Mouse (Mus musculus) ES-Bruce4 (cell line): Measurements from ENCODE around the gene Elmo3.

Experiments
- CTCF ChIP-seq: IDR thresholded peaks from one replicate; pipeline ENCODE4 v1.8.1; 2011; ENCODE audit warnings: low read depth, low read length
- EP300 ChIP-seq: IDR thresholded peaks from 2 replicates; pipeline ENCODE4 v1.6.1; 2011; ENCODE audit warnings: low read depth, low read length; ENCODE audit not compliant: insufficient read depth
- POLR2A ChIP-seq: IDR thresholded peaks from one replicate; pipeline ENCODE4 v1.8.1; 2011; ENCODE audit warnings: low read length; ENCODE audit not compliant: insufficient read depth

DNA sequence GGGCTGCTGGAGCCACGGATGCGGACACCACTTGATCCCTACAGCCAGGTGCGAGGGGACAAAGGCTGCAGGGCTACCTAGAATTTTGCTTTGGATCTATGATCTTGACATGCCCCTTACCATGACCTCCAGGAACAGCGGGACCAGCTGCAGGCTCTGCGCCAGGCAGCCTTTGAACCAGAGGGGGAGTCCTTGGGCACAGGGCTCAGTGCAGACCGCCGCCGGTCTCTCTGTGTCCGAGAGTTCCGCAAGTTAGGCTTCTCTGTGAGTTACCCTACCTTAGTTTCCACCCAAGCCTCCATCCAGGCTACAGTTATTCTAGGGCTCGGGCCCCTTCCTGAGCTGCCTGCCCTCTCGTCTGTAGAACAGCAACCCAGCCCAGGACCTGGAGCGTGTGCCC is 2.3 kb downstream of the Elmo3 start:
- TF ChIP-seq CTCF: no peak
- no peak for TF ChIP-seq POLR2A
- TF ChIP-seq EP300: no peak
